Mouse (Mus musculus): Measurements from ENCODE around the gene Synpo2l.
"Not testable (repeated sequence)": the region's sequence is repeated elsewhere in the genome, so short reads cannot be mapped to it uniquely, and the experiment has no call there.

Synpo2l gene

GRCm38 (mm10) chr14:20641438-20641875 lies 26.7 kb downstream of the Synpo2l start:
- in situ Hi-C loops (cut with MboI) = no loop called here

- in situ Hi-C loops (cut with MboI) = no loop called here
Observed at GRCm38 (mm10) chr14:20640644-20641437, 27.3 kb downstream of the Synpo2l start, which contains the start of gene Usp54. TSS of gene Usp54 (minus strand) at chr14:20641063.

- in situ Hi-C loops (cut with MboI) = no loop called here
Observed at GRCm38 (mm10) chr14:20639918-20640619, 28.1 kb downstream of the Synpo2l start.

- in situ Hi-C loops (cut with MboI) = no loop called here
Observed at GRCm38 (mm10) chr14:20638702-20639101, 29.5 kb downstream of the Synpo2l start.

GRCm38 (mm10) chr14:20637818-20638574 lies 30.2 kb downstream of the Synpo2l start:
- in situ Hi-C loops (cut with MboI) = no loop called here

GRCm38 (mm10) chr14:20636968-20637367 lies 31.2 kb downstream of the Synpo2l start:
- in situ Hi-C loops (cut with MboI) = not testable (repeated sequence)

GRCm38 (mm10) chr14:20635546-20635945 lies 32.6 kb downstream of the Synpo2l start:
- in situ Hi-C loops (cut with MboI) = no loop called here

GRCm38 (mm10) chr14:20631253-20631652 lies 36.9 kb downstream of the Synpo2l start:
- in situ Hi-C loops (cut with MboI) = no loop called here

- in situ Hi-C loops (cut with MboI) = no loop called here
Observed at GRCm38 (mm10) chr14:20626971-20627370, 41.2 kb downstream of the Synpo2l start.

GRCm38 (mm10) chr14:20626447-20626846 lies 41.7 kb downstream of the Synpo2l start:
- in situ Hi-C loops (cut with MboI) = no loop called here

GRCm38 (mm10) chr14:20622907-20623306 lies 45.2 kb downstream of the Synpo2l start:
- in situ Hi-C loops (cut with MboI) = no loop called here

- in situ Hi-C loops (cut with MboI) = no loop called here
Observed at GRCm38 (mm10) chr14:20622412-20622811, 45.7 kb downstream of the Synpo2l start.

- in situ Hi-C loops (cut with MboI) = no loop called here
Observed at GRCm38 (mm10) chr14:20621903-20622302, 46.3 kb downstream of the Synpo2l start.

GRCm38 (mm10) chr14:20619131-20619530 lies 49.0 kb downstream of the Synpo2l start:
- in situ Hi-C loops (cut with MboI) = no loop called here

GRCm38 (mm10) chr14:20618211-20618610 lies 49.9 kb downstream of the Synpo2l start:
- in situ Hi-C loops (cut with MboI) = no loop called here

- in situ Hi-C loops (cut with MboI) = no loop called here
Observed at GRCm38 (mm10) chr14:20616421-20616820, 51.7 kb downstream of the Synpo2l start.

- in situ Hi-C loops (cut with MboI) = no loop called here
Observed at GRCm38 (mm10) chr14:20615075-20615474, 53.1 kb downstream of the Synpo2l start.

GRCm38 (mm10) chr14:20612820-20613219 lies 55.3 kb downstream of the Synpo2l start:
- in situ Hi-C loops (cut with MboI) = no loop called here

GRCm38 (mm10) chr14:20610146-20610545 lies 58.0 kb downstream of the Synpo2l start:
- in situ Hi-C loops (cut with MboI) = no loop called here

- in situ Hi-C loops (cut with MboI) = no loop called here
Observed at GRCm38 (mm10) chr14:20609519-20609918, 58.6 kb downstream of the Synpo2l start.
